In genomic region chrX:151800701-151801511, GRCm38 (mm10) we compare ENCODE assay signal across 8 mouse cellular contexts. TPM values are rescaled to one million over a fixed set of nuclear protein-coding genes. Genes with fewer than 3 reads are reported as not detected.
DNase-seq lines count a peak whose midpoint lies in the region; ATAC-seq and TF ChIP-seq lines count a peak whose summit lies in the region.

Gene Huwe1 (plus strand): TSS chrX:151800807.

- peak within 1 kb of the TSS; percentile 94 for H3K27ac ChIP-seq in embryonic facial prominence, embryonic 13.5 days
- H3K27ac ChIP-seq in heart, adult 2 months, result peak within 1 kb of the TSS; percentile 75
- H3K27ac ChIP-seq in kidney, adult 2 months (ENCODE audit: insufficient read depth, low read depth, low read length), result peak within 1 kb of the TSS; percentile 77
- peak within 1 kb of the TSS; percentile 92 for H3K27ac ChIP-seq in limb, embryonic 13.5 days
- H3K27ac ChIP-seq in midbrain, embryonic 15.5 days, result peak within 1 kb of the TSS; percentile 95
- H3K27ac ChIP-seq in spleen, adult 2 months (ENCODE audit: insufficient read depth, low read length), result peak within 1 kb of the TSS; percentile 76

- ATAC-seq in embryonic facial prominence, embryonic 13.5 days (ENCODE audit: insufficient number of reproducible peaks, insufficient read depth, low FRiP score, low TSS enrichment, low read depth), result peak; percentile 38; the same call in 1 of the 2 replicates
- ATAC-seq in limb, embryonic 13.5 days (ENCODE audit: low FRiP score, low read depth), result peak; percentile 34
- peak; percentile 40 for ATAC-seq in midbrain, embryonic 15.5 days (replicated peaks)

- H3K4me2 ChIP-seq in embryonic facial prominence, embryonic 13.5 days, result peak within 1 kb of the TSS; percentile 50
- peak within 1 kb of the TSS; percentile 55 for H3K4me2 ChIP-seq in limb, embryonic 13.5 days (replicated peaks)
- peak within 1 kb of the TSS; percentile 46 for H3K4me2 ChIP-seq in midbrain, embryonic 15.5 days

- TF ChIP-seq CTCF in heart, adult 2 months (IDR thresholded peaks at IDR 0.05), result no peak
- no peak for TF ChIP-seq CTCF in kidney, adult 2 months (conservative IDR thresholded peaks at IDR 0.05; ENCODE audit: insufficient read depth, insufficient read length, low read depth, low read length)
- no peak for TF ChIP-seq CTCF in spleen, adult 2 months (IDR thresholded peaks at IDR 0.05; ENCODE audit: extremely low read depth, insufficient read depth, insufficient read length, insufficient replicate concordance)

- WGBS in embryonic facial prominence, embryonic 13.5 days, result 26% methylated on average over 32 of the region's 36 CpGs
- WGBS in heart, adult 2 months, result 14% methylated on average over 36 of the region's 36 CpGs
- WGBS in kidney, adult 2 months, result under 1% methylated on average over 29 of the region's 36 CpGs
- WGBS in limb, embryonic 13.5 days, result 21% methylated on average over 34 of the region's 36 CpGs
- WGBS in midbrain, embryonic 15.5 days, result 22% methylated on average over 34 of the region's 36 CpGs
- WGBS in spleen, adult 2 months, result 19% methylated on average over 34 of the region's 36 CpGs

- no peaks in the 10 kb centered on the region for H3K9me3 ChIP-seq in embryonic facial prominence, embryonic 13.5 days
- H3K9me3 ChIP-seq in limb, embryonic 13.5 days, result no peaks in the 10 kb centered on the region
- H3K9me3 ChIP-seq in midbrain, embryonic 15.5 days, result no peaks in the 10 kb centered on the region

- intact Hi-C loops in heart, adult 2 months (cut with DNase I), result loop anchor here (10.0 kb wide), 2 partner anchors 214 to 276 kb away; partner anchors contain the start of genes Phf8, Ribc1 and Smc1a

- H3K79me2 ChIP-seq in heart, adult 2 months (replicated peaks; ENCODE audit: control insufficient read depth, insufficient read depth, low read length), result no peaks in the 10 kb centered on the region

- TF ChIP-seq POLR2A in heart, adult 2 months (IDR thresholded peaks at IDR 0.05; ENCODE audit: insufficient read depth, low read depth, low read length), result no peak
- TF ChIP-seq POLR2A in kidney, adult 2 months (IDR thresholded peaks at IDR 0.05; ENCODE audit: low read depth, low read length), result no peak
- 0 out of 2 replicates have a peak, but pooled peaks have one; percentile 6 for TF ChIP-seq POLR2A in spleen, adult 2 months (IDR thresholded peaks at IDR 0.05; ENCODE audit: low read depth, low read length)

- no peak for TF ChIP-seq EP300 in heart, adult 2 months (IDR thresholded peaks at IDR 0.05; ENCODE audit: insufficient read depth, low read depth, low read length)

- H3K36me3 ChIP-seq in embryonic facial prominence, embryonic 13.5 days, result no peaks in the 10 kb centered on the region
- peaks cover 2% of the 10 kb centered on the region for H3K36me3 ChIP-seq in heart, adult 2 months (ENCODE audit: control insufficient read depth, insufficient read depth, low read length)
- H3K36me3 ChIP-seq in kidney, adult 2 months (ENCODE audit: control insufficient read depth, insufficient read depth, low read length), result no peaks in the 10 kb centered on the region
- no peaks in the 10 kb centered on the region for H3K36me3 ChIP-seq in limb, embryonic 13.5 days
- no peaks in the 10 kb centered on the region for H3K36me3 ChIP-seq in midbrain, embryonic 15.5 days (replicated peaks)
- H3K36me3 ChIP-seq in spleen, adult 2 months (ENCODE audit: control insufficient read depth, insufficient read depth, low read length), result no peaks in the 10 kb centered on the region

- H3K9ac ChIP-seq in embryonic facial prominence, embryonic 13.5 days, result peak within 1 kb of the TSS; percentile 82
- H3K9ac ChIP-seq in heart, adult 2 months (ENCODE audit: low read depth, low read length), result peak within 1 kb of the TSS; percentile 75
- peak within 1 kb of the TSS; percentile 78 for H3K9ac ChIP-seq in limb, embryonic 13.5 days
- H3K9ac ChIP-seq in midbrain, embryonic 15.5 days, result peak within 1 kb of the TSS; percentile 74

- peaks cover 6% of the 10 kb centered on the region for H3K27me3 ChIP-seq in embryonic facial prominence, embryonic 13.5 days
- no peaks in the 10 kb centered on the region for H3K27me3 ChIP-seq in heart, adult 2 months (ENCODE audit: control insufficient read depth, insufficient read depth, low read length)
- H3K27me3 ChIP-seq in kidney, adult 2 months (replicated peaks; ENCODE audit: control insufficient read depth, insufficient read depth, low read length), result no peaks in the 10 kb centered on the region
- peaks cover 24% of the 10 kb centered on the region; the same call in 1 of the 2 replicates for H3K27me3 ChIP-seq in limb, embryonic 13.5 days
- H3K27me3 ChIP-seq in midbrain, embryonic 15.5 days (replicated peaks), result no peaks in the 10 kb centered on the region
- no peaks in the 10 kb centered on the region for H3K27me3 ChIP-seq in spleen, adult 2 months (ENCODE audit: control insufficient read depth, insufficient read depth, low read length)

- peak within 1 kb of the TSS; percentile 56 for H3K4me3 ChIP-seq in embryonic facial prominence, embryonic 13.5 days
- peak within 1 kb of the TSS; percentile 55 for H3K4me3 ChIP-seq in heart, adult 2 months
- H3K4me3 ChIP-seq in kidney, adult 2 months (ENCODE audit: insufficient read depth, low read depth, low read length), result peak within 1 kb of the TSS; percentile 79
- H3K4me3 ChIP-seq in limb, embryonic 13.5 days, result peak within 1 kb of the TSS; percentile 59
- peak within 1 kb of the TSS; percentile 57 for H3K4me3 ChIP-seq in midbrain, embryonic 15.5 days
- H3K4me3 ChIP-seq in spleen, adult 2 months (ENCODE audit: extremely low read depth, insufficient read depth, insufficient read length), result peak within 1 kb of the TSS; percentile 80

- peak; percentile 77 for DNase-seq in 3T3-L1 (ENCODE audit: low read depth, low spot score)
- peak; percentile 63 for DNase-seq in adrenal gland, postnatal 25 days
- peak; percentile 64 to 66 for DNase-seq in heart, adult 2 months
- DNase-seq in kidney, adult 2 months, result peak; percentile 72
- DNase-seq in spleen, adult 2 months (ENCODE audit: low read depth in 1 of 2, low spot score in 2 of 2), result peak in 1 of 2 experiments; percentile 49

- H3K4me1 ChIP-seq in embryonic facial prominence, embryonic 13.5 days, result no peaks in the 10 kb centered on the region
- no peaks in the 10 kb centered on the region for H3K4me1 ChIP-seq in heart, adult 2 months (ENCODE audit: control insufficient read depth, insufficient read depth, low read length)
- no peaks in the 10 kb centered on the region; the same call in 1 of the 2 replicates for H3K4me1 ChIP-seq in kidney, adult 2 months (ENCODE audit: control insufficient read depth, insufficient read depth, low read length)
- H3K4me1 ChIP-seq in limb, embryonic 13.5 days, result no peaks in the 10 kb centered on the region
- H3K4me1 ChIP-seq in midbrain, embryonic 15.5 days, result 0 out of 2 replicates have a peak, but pooled peaks cover 6% of the 10 kb centered on the region
- H3K4me1 ChIP-seq in spleen, adult 2 months (ENCODE audit: control insufficient read depth, insufficient read depth, insufficient read length), result peaks cover 2% of the 10 kb centered on the region; the same call in 1 of the 2 replicates

RNA-seq across cellular contexts. Expression of gene Huwe1, which starts in this region (rescaled TPM):
- 220 and 240 TPM in 2 replicates for total RNA-seq in adrenal gland, postnatal 25 days (2021)
- polyA plus RNA-seq in embryonic facial prominence, embryonic 13.5 days (2015; fragmentation: Nextera tagmentation; extraction: Ambion mirVana), result 62.4 and 63.1 TPM in 2 replicates
- total RNA-seq in heart, adult 2 months (2021), result 100 to 1,000 TPM; 151 to 152 TPM
- polyA plus RNA-seq in heart, adult 2 months (2012; rRNA removed), result 45.5 and 65.0 TPM in 2 replicates
- 49.6 and 52.0 TPM in 2 replicates for polyA plus RNA-seq in kidney, adult 2 months (2012; rRNA removed)
- 53.5 and 53.9 TPM in 2 replicates for polyA plus RNA-seq in limb, embryonic 13.5 days (2015; fragmentation: Nextera tagmentation; extraction: Ambion mirVana)
- polyA plus RNA-seq in midbrain, embryonic 15.5 days (2015; fragmentation: Nextera tagmentation; extraction: Ambion mirVana), result 56.1 and 68.7 TPM in 2 replicates
- polyA plus RNA-seq in spleen, adult 2 months (2012; rRNA removed), result 48.9 and 54.3 TPM in 2 replicates
